Mouse (Mus musculus): ENCODE data around the gene Stra6.

The Stra6 gene

GRCm38 (mm10) chr9:58093776-58094175, 30.2 kb downstream of the Stra6 start:
- no peak for DNase-seq (ENCODE audit: low read depth, low spot score)

DNA sequence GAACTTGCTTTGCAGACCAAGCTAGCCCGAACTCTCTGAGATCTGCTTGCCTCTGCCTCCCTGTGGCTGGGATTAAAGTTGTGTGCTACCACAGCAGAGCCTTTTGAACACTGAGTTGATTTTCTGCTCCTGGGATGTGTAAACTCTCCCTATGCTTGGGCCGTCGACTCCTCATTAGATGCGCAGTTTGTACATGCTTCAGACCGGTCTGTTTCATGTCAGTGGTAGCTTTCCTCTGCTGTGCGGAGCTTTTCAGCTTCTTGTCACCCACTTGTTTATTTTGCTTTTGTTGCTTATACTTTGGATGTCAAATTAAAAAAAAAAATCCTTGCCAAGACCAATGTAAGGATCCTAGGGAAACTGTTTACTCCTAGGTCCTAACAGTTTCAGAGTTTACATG, 32.4 kb downstream of the Stra6 start:
- no peak for DNase-seq (ENCODE audit: low read depth, low spot score)

GRCm38 (mm10) chr9:58096629-58097301, 33.2 kb downstream of the Stra6 start:
- peak; percentile 74 for DNase-seq (ENCODE audit: low read depth, low spot score)

DNA sequence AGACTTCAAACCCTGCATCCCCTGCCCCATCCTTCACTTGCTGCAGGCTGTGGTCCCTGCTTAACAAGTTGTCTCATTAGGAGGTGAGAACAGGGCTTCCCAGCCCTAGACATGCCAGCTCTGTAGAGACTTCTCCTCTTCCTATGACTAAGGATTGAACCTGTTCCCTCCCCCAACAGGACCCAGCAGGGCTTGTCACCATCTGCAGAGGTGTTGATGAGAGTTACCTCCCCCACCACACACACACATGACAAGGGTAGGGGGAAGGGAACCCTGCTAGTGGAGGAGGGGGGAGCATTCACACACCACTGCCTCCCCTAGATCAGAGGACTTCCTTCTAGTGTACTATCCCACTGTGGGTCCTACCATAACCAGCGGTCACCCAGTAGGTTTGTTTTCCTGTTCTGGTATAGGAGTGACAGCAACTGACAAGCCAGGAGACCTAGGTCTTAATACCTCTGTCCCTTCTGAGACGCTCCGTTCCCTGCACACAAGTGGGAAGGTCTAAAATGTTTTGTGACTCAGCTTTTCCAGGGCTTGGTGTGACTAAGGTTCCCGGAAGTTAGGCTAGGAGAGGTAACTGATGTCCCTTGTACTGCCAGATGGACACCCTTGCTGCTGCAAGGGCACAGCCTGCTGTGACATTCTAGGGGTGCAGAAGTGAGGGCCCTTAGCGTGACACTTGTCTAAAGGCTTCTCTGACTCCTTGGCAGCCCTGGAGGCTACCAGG, 36.4 kb downstream of the Stra6 start:
- no peak for DNase-seq (ENCODE audit: low read depth, low spot score)

GRCm38 (mm10) chr9:58102013-58102412, 38.4 kb downstream of the Stra6 start:
- DNase-seq (ENCODE audit: low read depth, low spot score): no peak

DNA sequence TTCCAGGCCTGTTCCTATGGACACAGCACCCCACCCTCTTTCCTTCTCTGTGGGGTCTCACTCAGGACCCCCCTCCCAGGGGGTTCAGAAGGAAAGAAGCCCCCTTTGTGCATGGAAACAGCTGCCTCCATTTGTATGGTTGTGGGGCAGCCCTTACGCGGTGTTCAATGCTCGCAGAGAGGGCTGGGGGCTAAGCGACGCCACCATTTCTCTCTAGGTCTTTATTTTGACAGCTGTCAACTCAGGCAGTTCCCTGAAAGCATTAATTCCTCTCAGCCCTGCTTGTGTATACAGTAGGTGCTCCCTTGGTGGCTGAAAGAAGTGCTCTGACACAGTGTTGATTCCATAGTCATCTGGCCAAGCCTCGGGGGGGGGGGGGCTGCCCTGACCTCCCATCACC, 40.1 kb downstream of the Stra6 start:
- DNase-seq (ENCODE audit: low read depth, low spot score): no peak

DNA sequence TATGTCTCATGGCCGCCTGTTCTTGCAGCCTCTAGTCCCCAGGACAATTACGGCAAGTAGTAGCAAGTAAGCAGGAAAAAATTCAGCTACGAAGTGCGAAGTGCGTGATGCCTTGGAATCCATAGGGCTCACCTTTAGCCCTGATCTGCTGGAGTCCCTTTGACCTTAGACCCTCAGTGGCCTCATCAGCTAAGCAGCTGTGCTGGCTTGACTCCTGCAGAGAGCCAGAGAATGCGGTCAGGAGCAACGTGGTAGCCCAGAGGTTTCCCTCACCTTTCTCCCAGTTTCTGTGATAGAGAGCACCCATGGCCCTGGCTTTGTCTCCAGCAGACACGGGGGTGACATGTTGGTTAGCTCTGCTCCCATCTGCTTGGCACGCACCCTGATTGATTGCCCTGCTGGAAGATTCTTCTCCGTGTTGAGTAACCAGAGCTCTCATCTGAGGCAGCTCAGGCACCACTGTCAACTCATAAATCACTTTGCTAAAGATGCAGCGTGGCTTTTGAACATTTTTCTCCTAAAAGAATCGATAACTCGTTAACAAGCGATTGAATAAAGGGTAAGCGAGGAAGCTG, 42.1 kb downstream of the Stra6 start:
- DNase-seq (ENCODE audit: low read depth, low spot score): no peak

- DNase-seq (ENCODE audit: low read depth, low spot score): no peak
Observed at GRCm38 (mm10) chr9:58107494-58107893, 43.9 kb downstream of the Stra6 start.

DNA sequence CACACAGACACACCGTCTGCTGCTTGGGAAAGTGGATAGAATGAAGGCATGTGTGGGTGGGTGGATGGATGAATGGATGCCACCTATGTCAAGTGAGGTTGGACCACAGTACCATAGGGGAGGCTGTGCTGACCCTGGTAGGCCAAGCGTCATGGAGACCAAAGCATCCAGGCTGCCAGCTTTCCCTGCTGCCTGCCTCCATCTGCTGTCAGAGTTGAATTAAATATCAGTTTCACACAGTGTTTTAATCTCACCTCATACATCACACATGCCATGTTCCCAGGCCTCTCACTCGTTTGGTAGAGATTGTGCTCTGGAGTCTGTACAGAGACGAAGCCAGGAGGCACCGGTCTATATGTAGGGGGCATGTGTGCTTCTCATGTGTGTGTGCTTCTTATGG, 47.2 kb downstream of the Stra6 start:
- DNase-seq (ENCODE audit: low read depth, low spot score): no peak

DNA sequence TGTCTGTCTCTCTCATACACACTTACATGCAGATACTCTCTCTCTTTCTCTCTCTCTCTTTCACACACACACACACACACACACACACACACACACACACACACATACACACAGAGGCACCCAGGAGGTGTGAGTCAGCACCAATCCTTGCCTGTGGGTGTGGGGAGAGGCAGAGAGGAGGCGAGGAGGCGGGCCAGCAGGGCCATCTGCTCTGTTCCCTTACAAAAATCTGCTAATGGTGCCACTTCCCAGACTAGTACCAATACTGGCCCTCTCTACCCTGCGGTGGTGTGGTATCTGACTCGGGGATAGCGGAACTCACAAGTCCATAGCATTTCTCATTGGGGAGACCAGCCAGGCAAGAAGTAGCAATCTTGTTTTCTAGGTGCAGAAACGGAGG, 47.8 kb downstream of the Stra6 start:
- DNase-seq (ENCODE audit: low read depth, low spot score): no peak

DNA sequence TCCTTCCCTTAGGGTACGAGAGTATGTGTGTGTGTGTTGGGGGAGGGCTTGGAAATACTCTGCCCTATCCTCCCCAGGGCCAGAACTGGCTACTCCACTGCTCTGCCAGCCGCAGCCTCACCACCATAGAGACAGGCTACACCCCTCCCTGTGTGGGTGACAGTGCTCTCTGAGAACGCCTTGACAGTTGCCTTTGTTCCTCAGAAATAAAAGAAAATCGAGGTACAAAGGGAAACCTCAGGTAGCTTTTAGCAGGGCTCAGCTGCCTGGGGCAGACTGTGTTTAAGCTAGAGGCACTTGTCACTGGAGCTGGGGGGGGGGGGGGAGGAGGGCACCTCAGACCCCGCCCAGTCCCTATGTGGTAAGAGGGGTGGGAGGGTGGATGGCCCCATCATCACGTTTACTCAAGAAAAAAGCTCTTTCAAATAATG, 48.7 kb downstream of the Stra6 start:
- peak; percentile 64 for DNase-seq (ENCODE audit: low read depth, low spot score)

GRCm38 (mm10) chr9:58112866-58113278, 49.3 kb downstream of the Stra6 start:
- DNase-seq (ENCODE audit: low read depth, low spot score): peak; percentile 72

- no peak for DNase-seq (ENCODE audit: low read depth, low spot score)
Observed at GRCm38 (mm10) chr9:58113279-58113884, 49.8 kb downstream of the Stra6 start.

DNA sequence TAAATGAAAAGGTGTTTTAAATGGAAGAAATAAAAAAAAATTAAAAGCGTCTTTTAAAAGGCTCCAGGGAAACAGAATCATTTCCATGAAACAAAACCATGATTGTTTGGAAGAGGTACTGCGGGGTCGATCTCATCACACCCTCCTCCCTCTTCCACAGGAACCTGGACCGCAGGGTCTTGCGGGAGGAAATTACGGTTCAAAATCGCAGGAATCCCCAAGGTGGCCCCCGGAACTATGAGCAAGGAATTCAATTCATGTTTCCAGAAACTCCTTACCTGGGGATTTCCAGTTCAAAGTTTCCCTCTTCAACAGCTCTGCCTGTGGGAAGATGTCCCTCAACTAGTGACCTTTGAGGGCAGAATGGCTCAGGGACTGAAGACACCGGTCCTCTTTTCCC, 50.4 kb downstream of the Stra6 start:
- no peak for DNase-seq (ENCODE audit: low read depth, low spot score)

DNA sequence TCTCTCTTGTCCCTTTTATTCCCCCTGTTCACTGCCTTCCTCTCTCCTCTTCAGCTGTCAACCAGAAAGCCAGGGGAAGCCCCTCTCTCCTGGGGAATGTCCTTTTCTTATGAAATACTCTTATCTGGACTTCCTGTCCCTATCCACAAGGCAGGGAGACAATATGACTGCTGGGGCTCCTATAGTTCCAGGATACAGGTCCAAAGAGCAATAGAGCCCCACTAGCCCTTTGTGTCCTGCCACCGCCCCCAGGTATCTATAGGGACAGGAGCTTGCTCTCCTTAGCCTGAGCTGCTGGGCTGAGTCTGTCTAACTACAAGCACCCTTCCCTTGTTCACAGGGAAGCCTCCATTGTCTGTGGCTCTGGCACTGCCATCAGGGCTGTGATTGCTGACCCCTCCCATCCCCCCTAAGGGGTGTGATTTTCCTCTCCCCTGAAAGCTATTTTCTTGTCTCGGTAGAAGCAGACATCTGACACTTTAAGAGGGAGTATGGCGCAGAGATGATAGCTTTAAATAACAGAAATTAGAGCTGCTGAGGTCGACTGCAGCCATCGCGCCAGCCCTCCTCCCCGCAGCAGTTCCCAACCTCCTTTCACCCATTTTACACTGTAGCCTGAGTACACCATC, 51.8 kb downstream of the Stra6 start:
- no peak for DNase-seq (ENCODE audit: low read depth, low spot score)

GRCm38 (mm10) chr9:58116024-58116651, 52.5 kb downstream of the Stra6 start:
- no peak for DNase-seq (ENCODE audit: low read depth, low spot score)

- DNase-seq (ENCODE audit: low read depth, low spot score): no peak
Observed at GRCm38 (mm10) chr9:58118671-58119070, 55.1 kb downstream of the Stra6 start, which contains the start of gene Ccdc33. Ccdc33 (minus strand) TSS chr9:58118823.

DNA sequence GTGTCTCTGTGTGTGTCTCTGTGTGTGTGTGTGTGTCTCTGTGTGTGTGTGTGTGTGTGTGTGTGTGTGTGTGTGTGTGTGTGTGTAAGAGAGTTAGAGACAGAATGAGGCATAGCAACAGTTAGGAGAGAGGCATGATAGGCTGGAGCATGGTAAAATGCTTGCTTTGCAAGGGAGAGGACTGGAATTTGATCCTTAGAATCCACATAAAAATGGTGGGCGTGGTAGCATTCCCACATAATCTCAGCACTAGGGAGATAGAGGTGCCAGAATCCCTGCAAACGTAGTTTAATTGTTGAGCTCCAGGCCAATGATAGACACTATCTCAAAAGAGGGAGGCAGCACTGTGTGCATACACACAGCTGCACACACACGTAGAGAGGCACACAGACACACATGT, 61.5 kb downstream of the Stra6 start:
- no peak for DNase-seq (ENCODE audit: low read depth, low spot score)

DNA sequence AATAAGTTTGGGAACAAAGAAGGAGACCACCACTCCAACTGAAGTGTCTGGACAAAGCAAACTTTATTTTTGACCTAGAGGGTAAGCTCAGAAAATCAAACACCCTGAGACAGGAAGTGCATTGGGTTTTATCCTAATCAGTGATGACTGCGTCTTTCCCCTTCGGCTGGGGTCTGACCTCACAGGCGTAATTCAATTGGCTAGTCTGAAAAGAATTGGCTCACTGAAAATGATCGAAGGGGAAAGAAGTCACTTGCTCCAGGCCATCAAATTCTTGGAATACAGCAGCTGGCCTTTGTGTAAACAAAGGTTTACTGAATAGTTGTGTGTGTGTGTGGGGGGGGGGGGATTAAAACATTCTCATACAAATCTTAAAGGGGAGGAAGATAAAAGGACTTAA, 62.2 kb downstream of the Stra6 start:
- no peak for DNase-seq (ENCODE audit: low read depth, low spot score)

DNA sequence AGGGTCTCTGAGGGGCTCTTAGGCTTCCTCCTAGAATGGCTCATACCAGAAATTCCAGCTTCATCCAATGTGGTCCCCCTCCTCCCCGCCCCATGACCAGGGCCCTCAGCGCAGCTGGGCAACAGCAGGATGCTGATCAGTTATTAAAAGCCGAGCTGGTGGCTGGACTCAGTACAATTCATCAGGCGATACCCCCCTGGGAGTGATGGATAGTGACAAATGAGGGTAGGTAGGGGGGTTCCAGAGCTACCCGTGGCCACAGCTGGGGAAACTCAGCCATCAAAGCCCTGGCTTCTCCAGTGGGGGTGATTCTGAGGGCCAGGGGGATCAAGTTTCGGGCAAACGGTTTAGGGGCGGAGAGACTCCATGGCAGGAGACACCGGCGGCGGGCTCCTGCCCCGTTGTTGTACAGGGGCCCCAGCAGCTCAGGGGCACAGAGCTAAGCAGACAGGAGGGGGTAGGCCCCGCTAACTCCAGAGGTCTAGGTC, 65.4 kb downstream of the Stra6 start:
- no peak for DNase-seq (ENCODE audit: low read depth, low spot score)

GRCm38 (mm10) chr9:58129508-58129907, 65.9 kb downstream of the Stra6 start:
- no peak for DNase-seq (ENCODE audit: low read depth, low spot score)
